Mouse (Mus musculus): ENCODE measurements around the gene Rtp4. TPM values are rescaled to one million over a fixed set of nuclear protein-coding genes. Genes with fewer than 3 reads are reported as not detected.
A peak's percentile ranks its signal among the peaks of the same experiment; 100 is the strongest.

Gene Rtp4
- polyA plus RNA-seq, 1 experiment from 2014 or later, result 5.5 TPM

- ATAC-seq (replicated peaks), result no peak
- Histone ChIP-seq H3K27ac (replicated peaks) (no peak overlapping the region), H3K36me3 (no peaks in the 10 kb centered on the region), H3K9me3 (no peaks in the 10 kb centered on the region), H3K4me2 (replicated peaks) (no peak overlapping the region), H3K4me1 (no peaks in the 10 kb centered on the region), H3K4me3 (no peak overlapping the region), H3K9ac (replicated peaks) (no peak overlapping the region), H3K27me3 (no peaks in the 10 kb centered on the region)
- 91% methylated on average over 7 of the region's 7 CpGs for WGBS
Measured at GRCm38 (mm10) chr16:23606651-23607050, 86.6 kb downstream of the Rtp4 start.

- H3K27me3 ChIP-seq, result no peaks in the 10 kb centered on the region
- no peak overlapping the region for H3K4me3 ChIP-seq
- no peak overlapping the region for H3K27ac ChIP-seq (replicated peaks)
- 50% methylated on average over 1 of the region's 1 CpGs for WGBS
- H3K4me2 ChIP-seq (replicated peaks), result no peak overlapping the region
- no peaks in the 10 kb centered on the region for H3K36me3 ChIP-seq
- no peaks in the 10 kb centered on the region for H3K9me3 ChIP-seq
- ATAC-seq (replicated peaks), result no peak
- no peak overlapping the region for H3K9ac ChIP-seq (replicated peaks)
- no peaks in the 10 kb centered on the region for H3K4me1 ChIP-seq
Measured at GRCm38 (mm10) chr16:23607911-23608410, 87.9 kb downstream of the Rtp4 start.

DNA sequence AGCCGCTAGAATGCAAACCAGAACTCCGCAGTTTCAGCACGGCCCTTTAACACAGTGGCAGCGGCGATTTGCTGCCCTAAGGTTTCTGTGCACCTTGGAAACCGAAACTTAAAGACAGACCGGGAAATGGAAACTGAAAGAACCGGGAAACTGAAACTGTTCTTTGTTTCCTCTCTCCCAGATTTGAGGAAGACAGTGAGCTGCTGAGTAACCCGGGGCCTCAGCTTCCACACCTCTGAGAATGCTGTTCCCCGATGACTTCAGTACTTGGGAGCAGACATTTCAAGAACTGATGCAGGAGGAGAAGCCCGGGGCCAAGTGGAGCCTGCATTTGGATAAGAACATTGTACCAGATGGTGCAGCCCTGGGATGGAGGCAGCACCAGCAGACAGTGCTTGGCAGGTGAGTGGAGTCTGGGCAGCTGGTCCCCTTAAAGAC, 89.7 kb downstream of the Rtp4 start:
- H3K9me3 ChIP-seq, result no peaks in the 10 kb centered on the region
- H3K36me3 ChIP-seq, result no peaks in the 10 kb centered on the region
- H3K4me2 ChIP-seq (replicated peaks), result peak overlapping the region; percentile 10; the same call in 1 of the 2 replicates
- no peaks in the 10 kb centered on the region for H3K27me3 ChIP-seq
- H3K27ac ChIP-seq (replicated peaks), result no peak overlapping the region
- H3K4me3 ChIP-seq, result 0 out of 2 replicates have a peak overlapping the region, but pooled peaks have one; percentile 1
- peak; percentile 84 for ATAC-seq (replicated peaks)
- no peak overlapping the region for H3K9ac ChIP-seq (replicated peaks)
- H3K4me1 ChIP-seq, result no peaks in the 10 kb centered on the region
- 31% methylated on average over 11 of the region's 11 CpGs for WGBS

- ATAC-seq (replicated peaks), result 0 out of 2 replicates have a peak, but pooled peaks have one; percentile 19
- H3K27ac ChIP-seq (replicated peaks), result no peak overlapping the region
- no peak overlapping the region for H3K4me2 ChIP-seq (replicated peaks)
- no peaks in the 10 kb centered on the region for H3K36me3 ChIP-seq
- no peaks in the 10 kb centered on the region for H3K27me3 ChIP-seq
- no peak overlapping the region for H3K4me3 ChIP-seq
- H3K4me1 ChIP-seq, result no peaks in the 10 kb centered on the region
- H3K9me3 ChIP-seq, result no peaks in the 10 kb centered on the region
- no peak overlapping the region for H3K9ac ChIP-seq (replicated peaks)
- WGBS, result 26% methylated on average over 4 of the region's 4 CpGs
Measured at GRCm38 (mm10) chr16:23624205-23624604, 104.1 kb downstream of the Rtp4 start.

- Histone ChIP-seq H3K9ac (replicated peaks) (no peak overlapping the region), H3K36me3 (no peaks in the 10 kb centered on the region), H3K4me3 (no peak overlapping the region), H3K4me2 (replicated peaks) (no peak overlapping the region), H3K9me3 (no peaks in the 10 kb centered on the region), H3K27me3 (no peaks in the 10 kb centered on the region), H3K4me1 (no peaks in the 10 kb centered on the region), H3K27ac (replicated peaks) (no peak overlapping the region)
- 62% methylated on average over 2 of the region's 2 CpGs for WGBS
- no peak for ATAC-seq (replicated peaks)
Measured at GRCm38 (mm10) chr16:23631531-23631930, 111.4 kb downstream of the Rtp4 start.

DNA sequence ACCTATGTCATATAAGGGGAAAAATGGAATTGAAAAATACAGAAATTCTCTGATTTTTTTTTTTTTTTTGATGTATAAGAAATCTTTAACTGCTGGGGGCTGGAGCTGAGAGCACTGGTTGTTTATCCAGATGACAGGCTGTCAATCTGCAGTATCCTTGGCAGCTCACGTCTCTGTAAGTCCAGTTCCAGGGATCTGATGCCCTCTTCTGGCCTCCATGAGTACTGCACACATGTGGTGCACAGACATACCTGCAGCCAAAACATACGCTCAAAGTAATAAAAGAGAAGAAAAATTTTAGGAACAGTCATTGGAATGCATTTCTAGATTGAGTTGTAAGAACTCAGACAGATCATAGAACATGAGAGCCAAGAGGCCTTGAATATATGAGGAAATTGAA, 112.6 kb downstream of the Rtp4 start:
- no peaks in the 10 kb centered on the region for H3K9me3 ChIP-seq
- H3K27ac ChIP-seq (replicated peaks), result no peak overlapping the region
- ATAC-seq (replicated peaks), result no peak
- no peaks in the 10 kb centered on the region for H3K27me3 ChIP-seq
- no peak overlapping the region for H3K9ac ChIP-seq (replicated peaks)
- H3K36me3 ChIP-seq, result no peaks in the 10 kb centered on the region
- WGBS, result 65% methylated on average over 2 of the region's 2 CpGs
- H3K4me1 ChIP-seq, result no peaks in the 10 kb centered on the region
- no peak overlapping the region for H3K4me2 ChIP-seq (replicated peaks)
- H3K4me3 ChIP-seq, result no peak overlapping the region

GRCm38 (mm10) chr16:23653028-23653427, 132.9 kb downstream of the Rtp4 start:
- Histone ChIP-seq H3K27me3 (no peaks in the 10 kb centered on the region), H3K4me1 (no peaks in the 10 kb centered on the region), H3K36me3 (no peaks in the 10 kb centered on the region), H3K27ac (replicated peaks) (peak overlapping the region; percentile 58; the same call in 1 of the 2 replicates), H3K4me2 (replicated peaks) (no peak overlapping the region), H3K9me3 (no peaks in the 10 kb centered on the region), H3K9ac (replicated peaks) (no peak overlapping the region), H3K4me3 (no peak overlapping the region)
- peak; percentile 75 for ATAC-seq (replicated peaks)
- 64% methylated on average over 5 of the region's 5 CpGs for WGBS

GRCm38 (mm10) chr16:23653479-23653878, 133.4 kb downstream of the Rtp4 start:
- Histone ChIP-seq H3K36me3 (no peaks in the 10 kb centered on the region), H3K27ac (replicated peaks) (peak overlapping the region; percentile 58; the same call in 1 of the 2 replicates), H3K9ac (replicated peaks) (no peak overlapping the region), H3K4me2 (replicated peaks) (no peak overlapping the region), H3K27me3 (no peaks in the 10 kb centered on the region), H3K4me3 (no peak overlapping the region), H3K9me3 (no peaks in the 10 kb centered on the region), H3K4me1 (no peaks in the 10 kb centered on the region)
- ATAC-seq (replicated peaks), result peak; percentile 74
- WGBS, result 45% methylated on average over 4 of the region's 4 CpGs

GRCm38 (mm10) chr16:23659597-23660531, 139.8 kb downstream of the Rtp4 start:
- Histone ChIP-seq H3K36me3 (no peaks in the 10 kb centered on the region), H3K9ac (replicated peaks) (no peak overlapping the region), H3K27me3 (no peaks in the 10 kb centered on the region), H3K4me1 (peaks cover 8% of the 10 kb centered on the region; the same call in 1 of the 2 replicates), H3K4me2 (replicated peaks) (no peak overlapping the region), H3K27ac (replicated peaks) (no peak overlapping the region), H3K4me3 (no peak overlapping the region), H3K9me3 (no peaks in the 10 kb centered on the region)
- ATAC-seq (replicated peaks), result peak; percentile 46
- WGBS, result 14% methylated on average over 13 of the region's 13 CpGs

Other genes starting within 250 kb of the Rtp4 start
- 0.05 TPM in 2 replicates for gene Rtp1, start 91.2 kb upstream of the Rtp4 start, polyA plus RNA-seq (2015; fragmentation: Nextera tagmentation; extraction: Ambion mirVana)
- gene Masp1, start 524 bp downstream of the Rtp4 start, polyA plus RNA-seq (2015; fragmentation: Nextera tagmentation; extraction: Ambion mirVana), result 50.5 and 54.1 TPM in 2 replicates

Data from forebrain, embryonic 15.5 days (tissue).